Mouse (Mus musculus): ENCODE results near the gene Caln1. TPM values are rescaled to one million over a fixed set of nuclear protein-coding genes. Genes with fewer than 3 reads are reported as not detected.

Caln1 gene
- polyA plus RNA-seq, 1 experiment from 2014 or later = 30.3 TPM

DNA sequence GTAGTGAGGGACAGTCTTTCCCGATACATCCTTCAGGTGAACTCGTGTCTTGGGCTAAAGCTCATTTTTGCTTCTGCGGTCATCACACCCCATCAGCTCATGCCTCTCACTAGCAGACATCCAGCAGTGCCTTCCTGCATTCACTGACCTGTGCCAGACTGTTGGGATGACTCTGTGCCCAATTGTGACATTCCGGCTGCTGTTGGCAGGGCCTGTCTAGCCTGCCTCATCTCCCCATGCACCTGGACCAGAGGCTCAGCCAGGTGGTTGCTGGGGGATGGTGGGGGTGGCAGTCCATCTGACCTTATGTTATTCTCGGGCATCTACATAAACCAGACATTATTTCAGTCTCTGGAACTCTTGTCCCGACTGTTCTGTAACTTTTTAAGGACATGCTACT lies 105.6 kb downstream of the Caln1 start:
- H3K4me1 ChIP-seq (ENCODE audit: control insufficient read depth, insufficient read depth, low read length) = no peaks in the 10 kb centered on the region
- no peaks in the 10 kb centered on the region for H3K9me3 ChIP-seq (ENCODE audit: control insufficient read depth, low read length)
- no peaks in the 10 kb centered on the region for H3K36me3 ChIP-seq (ENCODE audit: control insufficient read depth, insufficient read depth, low read length)
- no peak overlapping the region for H3K27ac ChIP-seq (ENCODE audit: low read depth, low read length)
- no peak overlapping the region for H3K4me2 ChIP-seq (ENCODE audit: low read depth, low read length)
- ATAC-seq (ENCODE audit: low read depth) = no peak
- no peaks in the 10 kb centered on the region for H3K27me3 ChIP-seq (ENCODE audit: control insufficient read depth, insufficient read depth, low read length)
- 82% methylated on average over 6 of the region's 6 CpGs for WGBS
- H3K4me3 ChIP-seq (ENCODE audit: low read depth, low read length) = no peak overlapping the region
- H3K9ac ChIP-seq (replicated peaks; ENCODE audit: low read depth, low read length) = no peak overlapping the region

GRCm38 (mm10) chr5:130476741-130477140 lies 107.5 kb downstream of the Caln1 start:
- ATAC-seq (ENCODE audit: low read depth) = no peak
- H3K4me1 ChIP-seq (ENCODE audit: control insufficient read depth, insufficient read depth, low read length) = no peaks in the 10 kb centered on the region
- WGBS = 75% methylated on average over 12 of the region's 12 CpGs
- no peaks in the 10 kb centered on the region for H3K9me3 ChIP-seq (ENCODE audit: control insufficient read depth, low read length)
- H3K4me3 ChIP-seq (ENCODE audit: low read depth, low read length) = no peak overlapping the region
- no peak overlapping the region for H3K4me2 ChIP-seq (ENCODE audit: low read depth, low read length)
- H3K27me3 ChIP-seq (ENCODE audit: control insufficient read depth, insufficient read depth, low read length) = no peaks in the 10 kb centered on the region
- no peak overlapping the region for H3K9ac ChIP-seq (replicated peaks; ENCODE audit: low read depth, low read length)
- H3K27ac ChIP-seq (ENCODE audit: low read depth, low read length) = no peak overlapping the region
- no peaks in the 10 kb centered on the region for H3K36me3 ChIP-seq (ENCODE audit: control insufficient read depth, insufficient read depth, low read length)

DNA sequence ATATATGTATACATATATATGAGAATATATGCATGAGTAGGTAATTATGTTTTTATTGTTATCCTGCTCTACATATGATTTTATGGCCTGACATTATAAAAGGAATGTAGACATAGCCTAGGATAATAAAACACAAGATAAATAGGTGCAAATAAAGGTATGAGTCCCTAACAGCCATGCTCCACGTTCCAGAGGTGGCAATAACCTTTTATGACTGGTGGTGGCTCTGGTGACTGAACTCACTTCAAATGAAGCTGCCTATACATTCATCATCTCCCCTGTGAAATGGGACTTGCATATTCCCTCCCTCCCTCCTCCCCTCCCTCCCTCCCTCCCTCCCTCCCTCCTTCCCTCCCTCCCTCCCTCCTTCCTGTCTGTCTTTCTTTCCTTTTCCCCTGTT lies 111.0 kb downstream of the Caln1 start:
- Histone ChIP-seq H3K27ac (ENCODE audit: low read depth, low read length) (no peak overlapping the region), H3K9me3 (ENCODE audit: control insufficient read depth, low read length) (no peaks in the 10 kb centered on the region), H3K9ac (replicated peaks; ENCODE audit: low read depth, low read length) (no peak overlapping the region), H3K4me1 (ENCODE audit: control insufficient read depth, insufficient read depth, low read length) (no peaks in the 10 kb centered on the region), H3K27me3 (ENCODE audit: control insufficient read depth, insufficient read depth, low read length) (no peaks in the 10 kb centered on the region), H3K4me2 (ENCODE audit: low read depth, low read length) (no peak overlapping the region), H3K36me3 (ENCODE audit: control insufficient read depth, insufficient read depth, low read length) (no peaks in the 10 kb centered on the region), H3K4me3 (ENCODE audit: low read depth, low read length) (no peak overlapping the region)
- ATAC-seq (ENCODE audit: low read depth) = no peak
- 31% methylated on average over 1 of the region's 1 CpGs for WGBS

DNA sequence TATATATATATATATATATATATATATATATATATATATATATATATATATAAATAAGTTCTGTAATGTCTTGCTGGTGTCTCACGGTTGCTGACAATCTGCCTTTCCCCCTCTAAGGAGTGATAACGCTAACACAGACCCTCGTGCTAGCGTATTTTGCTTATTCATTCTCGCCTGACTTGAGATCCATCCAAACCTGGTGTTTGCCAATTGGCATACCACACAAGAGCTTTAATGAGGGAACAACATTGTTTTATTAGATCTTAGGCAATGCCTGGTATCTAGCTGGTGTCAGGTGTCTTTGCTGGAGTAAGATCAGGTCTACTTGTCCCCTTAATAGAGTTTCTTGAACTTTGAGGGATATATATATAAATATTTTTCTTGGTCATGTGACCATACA lies 122.2 kb downstream of the Caln1 start:
- no peak overlapping the region for H3K27ac ChIP-seq (ENCODE audit: low read depth, low read length)
- H3K9me3 ChIP-seq (ENCODE audit: control insufficient read depth, low read length) = no peaks in the 10 kb centered on the region
- H3K4me2 ChIP-seq (ENCODE audit: low read depth, low read length) = no peak overlapping the region
- H3K4me3 ChIP-seq (ENCODE audit: low read depth, low read length) = no peak overlapping the region
- H3K36me3 ChIP-seq (ENCODE audit: control insufficient read depth, insufficient read depth, low read length) = no peaks in the 10 kb centered on the region
- H3K27me3 ChIP-seq (ENCODE audit: control insufficient read depth, insufficient read depth, low read length) = no peaks in the 10 kb centered on the region
- no peak for ATAC-seq (ENCODE audit: low read depth)
- no peak overlapping the region for H3K9ac ChIP-seq (replicated peaks; ENCODE audit: low read depth, low read length)
- no peaks in the 10 kb centered on the region for H3K4me1 ChIP-seq (ENCODE audit: control insufficient read depth, insufficient read depth, low read length)
- 89% methylated on average over 5 of the region's 5 CpGs for WGBS

DNA sequence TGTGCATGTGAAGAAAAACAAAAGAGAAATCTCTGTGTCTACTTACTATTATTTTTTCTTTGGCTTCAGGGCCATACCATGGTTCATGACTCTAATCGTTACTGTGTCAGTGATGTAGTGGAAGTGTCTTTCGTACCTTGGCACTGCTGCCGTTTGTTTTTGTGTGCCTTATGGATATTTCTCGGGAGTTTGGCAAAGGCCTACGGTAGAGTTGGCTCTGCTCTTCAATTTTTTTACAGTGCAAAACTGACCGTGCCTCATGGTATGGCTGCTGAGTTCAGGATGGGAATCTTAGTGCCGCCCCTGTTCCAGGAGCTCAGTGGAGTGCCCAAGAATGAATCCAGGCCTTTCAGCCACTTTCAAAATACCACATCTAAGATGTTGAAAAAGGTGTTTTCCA lies 123.0 kb downstream of the Caln1 start:
- WGBS = 86% methylated on average over 7 of the region's 7 CpGs
- H3K4me1 ChIP-seq (ENCODE audit: control insufficient read depth, insufficient read depth, low read length) = no peaks in the 10 kb centered on the region
- H3K4me2 ChIP-seq (ENCODE audit: low read depth, low read length) = no peak overlapping the region
- H3K4me3 ChIP-seq (ENCODE audit: low read depth, low read length) = no peak overlapping the region
- H3K36me3 ChIP-seq (ENCODE audit: control insufficient read depth, insufficient read depth, low read length) = no peaks in the 10 kb centered on the region
- H3K9ac ChIP-seq (replicated peaks; ENCODE audit: low read depth, low read length) = no peak overlapping the region
- no peak for ATAC-seq (ENCODE audit: low read depth)
- H3K9me3 ChIP-seq (ENCODE audit: control insufficient read depth, low read length) = no peaks in the 10 kb centered on the region
- no peak overlapping the region for H3K27ac ChIP-seq (ENCODE audit: low read depth, low read length)
- no peaks in the 10 kb centered on the region for H3K27me3 ChIP-seq (ENCODE audit: control insufficient read depth, insufficient read depth, low read length)

GRCm38 (mm10) chr5:130502541-130502940 lies 133.3 kb downstream of the Caln1 start:
- no peak for ATAC-seq (ENCODE audit: low read depth)
- Histone ChIP-seq H3K27ac (ENCODE audit: low read depth, low read length) (no peak overlapping the region), H3K4me1 (ENCODE audit: control insufficient read depth, insufficient read depth, low read length) (no peaks in the 10 kb centered on the region), H3K9me3 (ENCODE audit: control insufficient read depth, low read length) (no peaks in the 10 kb centered on the region), H3K4me3 (ENCODE audit: low read depth, low read length) (no peak overlapping the region), H3K36me3 (ENCODE audit: control insufficient read depth, insufficient read depth, low read length) (no peaks in the 10 kb centered on the region), H3K9ac (replicated peaks; ENCODE audit: low read depth, low read length) (no peak overlapping the region), H3K4me2 (ENCODE audit: low read depth, low read length) (no peak overlapping the region), H3K27me3 (ENCODE audit: control insufficient read depth, insufficient read depth, low read length) (no peaks in the 10 kb centered on the region)
- 88% methylated on average over 9 of the region's 9 CpGs for WGBS

DNA sequence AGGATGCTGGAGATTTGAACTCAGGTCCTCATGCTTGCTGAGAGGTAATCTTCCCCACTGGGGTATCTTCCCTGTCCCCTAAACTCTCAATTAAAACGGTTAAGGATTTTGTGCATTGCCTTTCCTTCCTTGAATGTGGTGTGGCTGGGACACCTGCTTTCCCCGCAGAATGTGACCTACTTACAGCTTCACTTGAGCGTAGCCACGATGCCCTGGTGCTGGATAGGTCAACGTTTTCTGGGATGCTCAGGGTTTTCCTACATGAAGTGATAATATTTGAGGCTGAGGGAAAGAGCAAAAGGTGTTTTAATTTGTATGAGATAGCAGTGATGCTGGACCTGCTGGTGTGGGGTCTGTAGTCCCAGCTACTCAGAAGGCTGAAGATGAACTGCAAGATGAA lies 135.6 kb downstream of the Caln1 start:
- no peak overlapping the region for H3K4me3 ChIP-seq (ENCODE audit: low read depth, low read length)
- no peak overlapping the region for H3K9ac ChIP-seq (replicated peaks; ENCODE audit: low read depth, low read length)
- H3K4me1 ChIP-seq (ENCODE audit: control insufficient read depth, insufficient read depth, low read length) = no peaks in the 10 kb centered on the region
- H3K27ac ChIP-seq (ENCODE audit: low read depth, low read length) = no peak overlapping the region
- no peak overlapping the region for H3K4me2 ChIP-seq (ENCODE audit: low read depth, low read length)
- no peak for ATAC-seq (ENCODE audit: low read depth)
- H3K9me3 ChIP-seq (ENCODE audit: control insufficient read depth, low read length) = no peaks in the 10 kb centered on the region
- WGBS = 93% methylated on average over 5 of the region's 5 CpGs
- H3K36me3 ChIP-seq (ENCODE audit: control insufficient read depth, insufficient read depth, low read length) = no peaks in the 10 kb centered on the region
- H3K27me3 ChIP-seq (ENCODE audit: control insufficient read depth, insufficient read depth, low read length) = no peaks in the 10 kb centered on the region

DNA sequence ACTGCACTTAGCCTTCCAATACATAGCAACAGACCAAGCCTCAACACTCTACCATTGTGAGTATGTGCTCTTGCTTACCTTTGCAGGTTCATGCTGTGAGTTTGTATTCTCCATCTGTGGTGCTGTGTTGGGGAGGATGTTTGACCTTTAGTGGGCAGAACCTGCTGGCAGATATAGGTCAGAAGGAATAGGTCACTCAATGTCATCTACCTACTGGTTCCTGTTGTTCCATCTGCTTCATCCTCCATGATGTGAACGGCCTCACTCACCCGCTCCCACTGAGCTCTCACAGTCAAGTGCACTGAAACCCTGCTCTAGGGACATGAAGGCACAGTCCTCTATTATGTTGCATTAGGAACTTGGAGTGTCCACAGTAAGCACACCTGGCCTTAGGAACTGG lies 141.3 kb downstream of the Caln1 start:
- no peak for ATAC-seq (ENCODE audit: low read depth)
- Histone ChIP-seq H3K4me2 (ENCODE audit: low read depth, low read length) (no peak overlapping the region), H3K36me3 (ENCODE audit: control insufficient read depth, insufficient read depth, low read length) (no peaks in the 10 kb centered on the region), H3K4me1 (ENCODE audit: control insufficient read depth, insufficient read depth, low read length) (no peaks in the 10 kb centered on the region), H3K9ac (replicated peaks; ENCODE audit: low read depth, low read length) (no peak overlapping the region), H3K4me3 (ENCODE audit: low read depth, low read length) (no peak overlapping the region), H3K27me3 (ENCODE audit: control insufficient read depth, insufficient read depth, low read length) (no peaks in the 10 kb centered on the region), H3K27ac (ENCODE audit: low read depth, low read length) (no peak overlapping the region), H3K9me3 (ENCODE audit: control insufficient read depth, low read length) (no peaks in the 10 kb centered on the region)
- WGBS = 98% methylated on average over 2 of the region's 2 CpGs

DNA sequence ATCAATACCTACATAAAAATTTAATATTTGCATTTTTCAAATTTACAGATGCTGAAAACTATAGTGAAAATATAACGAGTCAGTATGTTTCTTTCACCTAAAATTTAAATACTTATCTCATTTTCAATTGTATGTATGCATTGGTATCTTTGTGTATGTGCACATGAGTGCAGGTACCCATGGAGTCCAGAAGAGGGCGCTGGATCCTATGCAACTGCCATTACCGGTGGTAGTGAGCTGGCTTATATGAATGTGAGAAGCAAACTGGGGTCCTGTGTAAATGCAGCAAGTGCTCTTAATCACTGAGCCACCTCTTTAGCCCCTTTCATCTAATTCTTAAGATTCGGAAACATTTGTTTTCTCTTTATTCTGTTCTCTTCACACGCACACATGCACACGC lies 146.1 kb downstream of the Caln1 start:
- Histone ChIP-seq H3K4me2 (ENCODE audit: low read depth, low read length) (no peak overlapping the region), H3K4me3 (ENCODE audit: low read depth, low read length) (no peak overlapping the region), H3K4me1 (ENCODE audit: control insufficient read depth, insufficient read depth, low read length) (no peaks in the 10 kb centered on the region), H3K27me3 (ENCODE audit: control insufficient read depth, insufficient read depth, low read length) (no peaks in the 10 kb centered on the region), H3K9ac (replicated peaks; ENCODE audit: low read depth, low read length) (no peak overlapping the region), H3K27ac (ENCODE audit: low read depth, low read length) (no peak overlapping the region), H3K36me3 (ENCODE audit: control insufficient read depth, insufficient read depth, low read length) (no peaks in the 10 kb centered on the region), H3K9me3 (ENCODE audit: control insufficient read depth, low read length) (no peaks in the 10 kb centered on the region)
- no peak for ATAC-seq (ENCODE audit: low read depth)
- 89% methylated on average over 6 of the region's 6 CpGs for WGBS

DNA sequence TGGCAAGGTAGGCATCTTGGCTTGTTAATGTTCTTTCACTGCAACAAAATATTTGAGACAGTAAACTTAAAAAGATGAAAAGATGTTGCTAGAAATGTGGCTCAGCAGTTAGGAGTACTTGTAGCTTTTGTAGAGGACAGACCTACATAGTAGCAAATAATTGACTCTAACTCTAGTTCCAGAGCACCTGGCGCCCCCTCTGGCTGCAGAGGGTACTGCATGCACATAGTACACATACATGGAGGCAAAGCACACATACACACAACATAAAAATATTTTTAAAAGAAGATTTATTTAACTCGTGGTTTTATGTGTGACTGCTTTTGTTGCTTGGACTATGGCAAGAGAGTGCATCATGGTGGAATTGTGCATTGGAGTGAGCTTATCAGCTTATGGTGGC lies 151.3 kb downstream of the Caln1 start:
- Histone ChIP-seq H3K4me2 (ENCODE audit: low read depth, low read length) (no peak overlapping the region), H3K4me1 (ENCODE audit: control insufficient read depth, insufficient read depth, low read length) (no peaks in the 10 kb centered on the region), H3K4me3 (ENCODE audit: low read depth, low read length) (no peak overlapping the region), H3K9ac (replicated peaks; ENCODE audit: low read depth, low read length) (no peak overlapping the region), H3K9me3 (ENCODE audit: control insufficient read depth, low read length) (no peaks in the 10 kb centered on the region), H3K27me3 (ENCODE audit: control insufficient read depth, insufficient read depth, low read length) (no peaks in the 10 kb centered on the region), H3K36me3 (ENCODE audit: control insufficient read depth, insufficient read depth, low read length) (no peaks in the 10 kb centered on the region), H3K27ac (ENCODE audit: low read depth, low read length) (no peak overlapping the region)
- 69% methylated on average over 2 of the region's 2 CpGs for WGBS
- ATAC-seq (ENCODE audit: low read depth) = no peak
